Mouse (Mus musculus) hindbrain, embryonic 14.5 days (tissue): ENCODE measurements around the gene Exoc6. TPM values are rescaled to one million over a fixed set of nuclear protein-coding genes. Genes with fewer than 3 reads are reported as not detected.

ENCODE experiments used
- ATAC-seq: fragments of 200-750 bp; cut with Nextera tagmentation; 2 replicates; pipeline ENCODE4 v1.8.0; 2017; ENCODE audit warnings: moderate number of reproducible peaks, mild to moderate bottlenecking, moderate TSS enrichment, moderate library complexity; ENCODE audit not compliant: low FRiP score
- DNase-seq: peaks from one replicate; pipeline ENCODE4 v3.0.0-alpha.2; 2015; ENCODE audit warnings: low spot score
- H3K27ac ChIP-seq: fragments of 300-500 bp; sonication (generic); 2 replicates; pipeline ENCODE4 v1.5.1; 2014; ENCODE audit warnings: mild to moderate bottlenecking, moderate library complexity
- H3K27me3 ChIP-seq: fragments of 300-500 bp; sonication (generic); 2 replicates; pipeline ENCODE4 v1.6.1; 2014; ENCODE audit warnings: mild to moderate bottlenecking, low read length, mixed read lengths; ENCODE audit not compliant: control insufficient read depth, insufficient read depth
- H3K36me3 ChIP-seq: fragments of 300-500 bp; sonication (generic); replicated peaks from 2 replicates; pipeline ENCODE4 v1.6.1; 2014; ENCODE audit not compliant: control insufficient read depth, insufficient read depth
- H3K4me1 ChIP-seq: fragments of 300-500 bp; sonication (generic); replicated peaks from 2 replicates; pipeline ENCODE4 v1.6.1; 2014; ENCODE audit warnings: antibody characterized with exemption, low read length, mixed read lengths; ENCODE audit not compliant: control insufficient read depth, insufficient read depth
- H3K4me2 ChIP-seq: fragments of 300-500 bp; sonication (generic); replicated peaks from 2 replicates; pipeline ENCODE4 v1.6.1; 2014; ENCODE audit warnings: mild to moderate bottlenecking, moderate library complexity
- H3K4me3 ChIP-seq: fragments of 300-500 bp; sonication (generic); replicated peaks from 2 replicates; pipeline ENCODE4 v1.5.1; 2014; ENCODE audit warnings: mild to moderate bottlenecking, low read length
- H3K9ac ChIP-seq: fragments of 300-500 bp; sonication (generic); 2 replicates; pipeline ENCODE4 v1.6.1; 2014
- H3K9me3 ChIP-seq: fragments of 300-500 bp; sonication (generic); 2 replicates; pipeline ENCODE4 v1.6.1; 2016; ENCODE audit warnings: low read length; ENCODE audit not compliant: control insufficient read depth
- WGBS: fragments of 180-500 bp; shearing (Covaris S2); extraction: QIAGEN DNeasy Blood & Tissue Kit; methylation state at CpG from one replicate; pipeline ENCODE4 v1.1.7; 2014; 5-methylcytosine and 5-hydroxymethylcytosine counted together
- polyA plus RNA-seq: library from polyadenylated mRNA; unstranded; fragments of >200 nt; fragmentation: Nextera tagmentation; extraction: Ambion mirVana; gene quantifications from 2 replicates; pipeline ENCODE4 v1.2.1, GENCODE M21; 2014

The Exoc6 gene
- polyA plus RNA-seq, 1 experiment from 2014 or later: 25.5 TPM

DNA sequence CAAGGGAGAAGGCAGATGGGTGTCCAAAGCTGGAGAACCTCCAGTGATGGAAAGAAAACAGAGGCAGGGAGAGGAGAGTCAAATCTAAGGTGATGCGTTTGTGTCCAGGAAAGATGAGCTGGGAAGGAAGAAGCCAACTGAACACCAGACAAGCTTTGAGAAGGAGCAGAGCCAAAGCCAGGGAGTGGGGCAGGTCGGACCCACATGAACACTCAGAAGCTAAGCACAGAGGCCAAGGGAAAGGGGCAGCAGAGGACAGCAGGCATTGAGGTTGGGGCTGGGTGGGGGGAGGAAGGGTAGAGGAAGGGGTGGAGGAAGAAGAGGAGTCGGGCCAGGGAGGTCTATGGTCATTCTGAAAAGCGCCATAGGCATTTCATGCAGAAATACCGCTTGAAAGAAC, 17.0 kb upstream of the Exoc6 start:
- DNase-seq (no peak), ATAC-seq (no peak)
- 0 out of 2 replicates have a peak, but pooled peaks cover 3% of the 10 kb centered on the region for H3K4me1 ChIP-seq
- H3K36me3 ChIP-seq: no peaks in the 10 kb centered on the region
- H3K9me3 ChIP-seq: no peaks in the 10 kb centered on the region
- H3K4me3 ChIP-seq: no peak overlapping the region
- no peak overlapping the region for H3K9ac ChIP-seq
- H3K4me2 ChIP-seq: no peak overlapping the region
- no peak overlapping the region for H3K27ac ChIP-seq
- 86% methylated on average over 5 of the region's 5 CpGs for WGBS
- H3K27me3 ChIP-seq: peaks cover 11% of the 10 kb centered on the region; the same call in 1 of the 2 replicates

- Histone ChIP-seq H3K9me3 (no peaks in the 10 kb centered on the region), H3K27ac (no peak overlapping the region), H3K4me2 (no peak overlapping the region), H3K27me3 (peaks cover 11% of the 10 kb centered on the region; the same call in 1 of the 2 replicates), H3K36me3 (no peaks in the 10 kb centered on the region), H3K9ac (no peak overlapping the region), H3K4me3 (no peak overlapping the region), H3K4me1 (0 out of 2 replicates have a peak, but pooled peaks cover 3% of the 10 kb centered on the region)
- DNase-seq (no peak), ATAC-seq (no peak)
- 58% methylated on average over 3 of the region's 3 CpGs for WGBS
Observed at GRCm38 (mm10) chr19:37534737-37535365, 15.4 kb upstream of the Exoc6 start.

DNA sequence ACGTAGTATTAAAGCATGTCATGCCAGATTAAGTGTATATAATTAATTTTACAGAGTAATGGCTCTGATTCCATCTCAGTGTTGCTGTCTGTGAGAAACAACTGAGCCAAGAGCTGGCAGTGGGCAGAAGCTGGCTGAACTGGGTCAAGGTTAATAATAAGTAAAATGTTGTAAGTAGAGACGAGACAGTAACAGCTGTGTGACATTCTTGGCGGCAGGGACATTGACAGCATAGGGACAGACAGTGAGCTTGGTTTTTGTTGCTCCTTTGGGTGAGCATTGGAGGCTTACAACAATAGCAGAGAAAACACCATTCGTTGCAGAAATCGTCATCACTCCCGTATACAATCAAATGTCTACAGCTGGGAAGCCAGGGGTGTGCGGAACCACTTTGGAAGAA, 13.8 kb upstream of the Exoc6 start:
- DNase-seq (no peak), ATAC-seq (no peak)
- Histone ChIP-seq H3K36me3 (no peaks in the 10 kb centered on the region), H3K9ac (no peak overlapping the region), H3K4me1 (0 out of 2 replicates have a peak, but pooled peaks cover 3% of the 10 kb centered on the region), H3K9me3 (no peaks in the 10 kb centered on the region), H3K27ac (no peak overlapping the region), H3K27me3 (peaks cover 11% of the 10 kb centered on the region; the same call in 1 of the 2 replicates), H3K4me3 (no peak overlapping the region), H3K4me2 (no peak overlapping the region)
- 58% methylated on average over 7 of the region's 7 CpGs for WGBS

- no peak overlapping the region for H3K4me3 ChIP-seq
- ATAC-seq (no peak), DNase-seq (no peak)
- H3K27ac ChIP-seq: no peak overlapping the region
- no peak overlapping the region for H3K9ac ChIP-seq
- H3K27me3 ChIP-seq: peaks cover 5% of the 10 kb centered on the region; the same call in 1 of the 2 replicates
- no peak overlapping the region for H3K4me2 ChIP-seq
- 85% methylated on average over 1 of the region's 1 CpGs for WGBS
- no peaks in the 10 kb centered on the region for H3K36me3 ChIP-seq
- H3K9me3 ChIP-seq: no peaks in the 10 kb centered on the region
- H3K4me1 ChIP-seq: 0 out of 2 replicates have a peak, but pooled peaks cover 3% of the 10 kb centered on the region
Observed at GRCm38 (mm10) chr19:37537717-37538116, 12.5 kb upstream of the Exoc6 start.

- ATAC-seq (no peak), DNase-seq (no peak)
- H3K9me3 ChIP-seq: no peaks in the 10 kb centered on the region
- WGBS: 67% methylated on average over 7 of the region's 7 CpGs
- no peak overlapping the region for H3K4me2 ChIP-seq
- no peaks in the 10 kb centered on the region for H3K36me3 ChIP-seq
- no peak overlapping the region for H3K9ac ChIP-seq
- 0 out of 2 replicates have a peak, but pooled peaks cover 3% of the 10 kb centered on the region for H3K4me1 ChIP-seq
- H3K4me3 ChIP-seq: no peak overlapping the region
- H3K27ac ChIP-seq: no peak overlapping the region
- H3K27me3 ChIP-seq: peaks cover 10% of the 10 kb centered on the region
Observed at GRCm38 (mm10) chr19:37540201-37540600, 10.0 kb upstream of the Exoc6 start.

DNA sequence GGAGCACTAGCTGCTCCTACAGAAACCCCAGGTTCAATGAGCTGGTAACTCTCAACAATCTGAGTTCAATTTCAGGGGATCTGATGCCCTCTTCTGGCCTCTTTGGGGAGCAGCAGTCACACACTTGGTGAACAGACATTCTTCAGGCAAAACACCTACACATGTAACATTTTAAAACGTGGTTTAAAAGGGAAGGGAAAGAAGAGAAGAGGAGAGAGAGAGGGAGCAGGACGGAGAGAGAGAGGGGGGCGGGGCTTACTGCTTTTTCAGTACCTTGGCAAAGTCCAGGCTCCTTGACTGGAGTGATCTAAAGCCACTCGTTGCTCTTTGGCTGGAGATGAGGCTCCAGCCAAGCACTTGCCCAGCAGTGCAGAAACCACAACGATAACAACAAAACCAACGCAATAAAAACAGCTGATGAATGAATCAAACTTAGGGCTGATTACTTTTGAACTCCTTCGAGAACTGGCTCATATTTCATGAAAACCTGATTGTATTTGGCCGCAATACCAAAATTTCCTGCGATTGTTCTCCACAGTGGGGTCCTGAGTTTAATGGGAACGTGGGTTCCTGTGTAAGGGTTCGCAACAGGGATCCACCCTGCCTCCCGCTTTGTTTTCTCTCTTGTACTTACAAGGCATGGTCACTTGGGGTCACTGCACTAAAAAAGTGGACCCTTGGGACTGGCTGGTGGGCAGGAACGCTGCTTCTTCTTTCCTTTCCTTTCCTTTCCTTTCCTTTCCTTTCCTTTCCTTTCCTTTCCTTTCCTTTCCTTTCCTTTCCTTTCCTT, 6.5 kb upstream of the Exoc6 start:
- no peak for DNase-seq
- Histone ChIP-seq H3K9ac (no peak overlapping the region), H3K27ac (no peak overlapping the region), H3K9me3 (no peaks in the 10 kb centered on the region), H3K4me1 (no peaks in the 10 kb centered on the region), H3K36me3 (no peaks in the 10 kb centered on the region), H3K27me3 (peaks cover 16% of the 10 kb centered on the region), H3K4me3 (no peak overlapping the region), H3K4me2 (no peak overlapping the region)
- no peak for ATAC-seq
- WGBS: 57% methylated on average over 13 of the region's 13 CpGs

- DNase-seq: no peak
- no peak for ATAC-seq
- Histone ChIP-seq H3K27ac (no peak overlapping the region), H3K4me3 (no peak overlapping the region), H3K9me3 (no peaks in the 10 kb centered on the region), H3K4me2 (no peak overlapping the region), H3K36me3 (no peaks in the 10 kb centered on the region), H3K9ac (no peak overlapping the region), H3K27me3 (peaks cover 23% of the 10 kb centered on the region), H3K4me1 (no peaks in the 10 kb centered on the region)
- WGBS: 95% methylated on average over 9 of the region's 9 CpGs
Observed at GRCm38 (mm10) chr19:37544476-37544875, 5.7 kb upstream of the Exoc6 start.

GRCm38 (mm10) chr19:37545231-37545630, 5.0 kb upstream of the Exoc6 start:
- peaks cover 26% of the 10 kb centered on the region for H3K27me3 ChIP-seq
- H3K9me3 ChIP-seq: no peaks in the 10 kb centered on the region
- no peak for ATAC-seq
- H3K4me1 ChIP-seq: no peaks in the 10 kb centered on the region
- no peaks in the 10 kb centered on the region for H3K36me3 ChIP-seq
- no peak for DNase-seq
- 77% methylated on average over 3 of the region's 3 CpGs for WGBS
- no peak overlapping the region for H3K4me2 ChIP-seq
- no peak overlapping the region for H3K4me3 ChIP-seq
- no peak overlapping the region for H3K27ac ChIP-seq
- no peak overlapping the region for H3K9ac ChIP-seq

DNA sequence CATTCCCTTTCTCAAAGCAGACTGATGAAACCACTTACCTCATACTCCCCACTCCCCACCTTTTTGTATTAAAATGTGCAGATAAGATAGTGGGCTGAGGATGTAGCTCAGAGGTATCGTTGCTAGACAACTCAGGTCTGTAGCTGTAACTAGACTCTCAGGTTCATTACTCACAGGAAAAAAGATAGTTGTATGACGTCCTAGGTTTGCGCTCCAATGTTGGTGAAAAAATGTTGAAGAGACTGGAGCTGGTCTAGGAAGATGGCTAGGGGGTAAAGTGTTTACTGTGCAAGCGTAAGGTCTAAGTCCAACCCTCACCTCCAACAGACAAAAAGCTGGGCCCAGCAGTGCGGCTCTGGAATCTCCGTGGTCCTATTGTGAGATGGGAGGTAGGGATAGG, 4.5 kb upstream of the Exoc6 start:
- H3K27me3 ChIP-seq: peaks cover 26% of the 10 kb centered on the region
- no peak overlapping the region for H3K9ac ChIP-seq

More for the DNA sequence above, 4.5 kb upstream of the Exoc6 start:
- ATAC-seq (no peak), DNase-seq (no peak)
- Histone ChIP-seq H3K9me3 (no peaks in the 10 kb centered on the region), H3K27ac (no peak overlapping the region), H3K4me3 (no peak overlapping the region), H3K36me3 (no peaks in the 10 kb centered on the region), H3K4me1 (no peaks in the 10 kb centered on the region), H3K4me2 (no peak overlapping the region)
- WGBS: 88% methylated on average over 6 of the region's 6 CpGs
